Mouse (Mus musculus) thymus, postnatal 25 days (tissue): ENCODE results near the gene Stra6.
A peak's percentile ranks its signal among the peaks of the same experiment; 100 is the strongest.

Experiments used
- DNase-seq: peaks from one replicate; pipeline ENCODE4 v3.0.0; 2022

Gene Stra6

GRCm38 (mm10) chr9:58063531-58063930, at the start of gene Stra6:
Gene Stra6, plus strand, starts transcription at chr9:58063788.
- DNase-seq = no peak

- DNase-seq = no peak
These were observed 49.0 kb upstream of the Stra6 start for GRCm38 (mm10) chr9:58014393-58015160.

DNA sequence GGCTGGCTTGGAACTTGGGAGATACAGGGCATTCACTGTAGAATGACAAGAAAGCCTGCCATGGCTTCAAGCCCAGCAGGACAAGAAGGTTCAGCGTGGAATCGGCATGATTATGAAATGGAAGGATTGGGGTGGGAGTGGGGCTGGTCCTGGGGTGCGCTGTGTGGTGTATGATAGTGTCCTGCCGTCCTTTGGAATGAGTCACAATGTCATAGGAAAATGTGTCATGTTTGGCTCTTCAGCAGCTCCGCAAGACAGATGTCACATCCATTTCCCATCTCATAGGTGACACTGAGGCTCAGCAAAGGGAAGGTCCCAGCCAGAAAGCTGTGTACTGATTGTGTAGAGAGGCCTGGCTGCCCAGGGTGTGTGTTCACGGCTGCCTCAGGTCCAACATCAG, 47.7 kb upstream of the Stra6 start:
- no peak for DNase-seq

DNA sequence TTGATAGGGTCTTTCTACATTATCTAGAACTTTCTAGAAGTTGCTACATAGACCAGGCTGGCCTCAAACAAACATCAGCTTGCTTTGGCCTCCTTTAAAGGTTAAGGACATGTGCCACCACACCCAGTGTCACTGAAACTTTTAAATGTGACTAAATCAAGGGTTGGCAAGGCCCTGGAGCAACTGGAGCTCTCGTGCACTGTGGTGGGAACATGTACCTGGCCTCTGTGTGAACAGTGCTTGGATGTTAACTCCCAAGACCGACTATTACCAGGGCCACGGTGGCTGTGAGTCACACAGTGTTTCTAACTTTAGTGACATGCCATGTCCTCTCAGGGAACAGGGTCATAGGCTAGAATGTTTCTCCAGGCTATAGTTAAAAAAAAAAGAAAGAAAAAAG, 46.6 kb upstream of the Stra6 start:
- no peak for DNase-seq

GRCm38 (mm10) chr9:58018385-58018784, 45.2 kb upstream of the Stra6 start:
- no peak for DNase-seq

- no peak for DNase-seq
These were observed 37.6 kb upstream of the Stra6 start for GRCm38 (mm10) chr9:58025995-58026394.

GRCm38 (mm10) chr9:58027426-58028180, 36.0 kb upstream of the Stra6 start:
- no peak for DNase-seq

DNA sequence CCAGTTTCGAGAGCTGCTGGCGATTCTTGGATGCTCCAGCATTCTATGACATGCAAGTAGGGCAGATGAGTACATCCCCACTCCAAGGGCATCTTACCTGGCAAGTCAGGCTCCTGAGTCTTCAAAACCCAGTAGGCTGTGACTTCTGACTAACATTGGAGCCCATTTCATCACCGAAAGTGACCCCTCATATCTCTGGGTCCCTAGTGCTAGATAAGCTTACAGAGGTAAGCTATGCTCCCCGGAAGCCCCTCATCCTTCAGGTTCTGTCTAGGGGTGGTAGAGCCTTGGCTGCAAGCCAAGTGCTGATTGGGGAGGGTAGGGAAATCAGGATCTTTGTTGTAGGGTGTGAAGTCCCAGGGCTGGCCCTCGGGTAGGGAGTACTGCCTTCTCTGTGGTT, 34.7 kb upstream of the Stra6 start:
- no peak for DNase-seq

DNA sequence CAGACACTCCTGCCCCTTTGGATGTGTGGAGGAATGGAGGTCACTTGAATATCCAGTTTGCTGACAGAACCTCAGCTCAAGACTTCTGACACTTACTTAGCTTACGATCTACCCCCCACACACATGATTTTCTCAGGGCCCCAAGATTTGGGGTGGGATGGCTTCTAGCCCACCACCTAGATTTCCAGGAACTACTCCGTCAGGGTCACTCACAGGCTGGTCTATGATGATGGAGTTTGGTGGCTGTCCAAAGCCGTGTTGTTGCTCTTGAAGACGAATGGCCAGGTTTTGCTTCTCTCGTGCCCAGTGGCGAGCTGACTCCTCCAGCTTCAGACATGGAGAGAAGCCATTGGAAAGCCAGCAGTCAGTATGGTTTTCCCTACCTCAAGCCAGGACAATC, 34.0 kb upstream of the Stra6 start:
- DNase-seq = no peak

DNA sequence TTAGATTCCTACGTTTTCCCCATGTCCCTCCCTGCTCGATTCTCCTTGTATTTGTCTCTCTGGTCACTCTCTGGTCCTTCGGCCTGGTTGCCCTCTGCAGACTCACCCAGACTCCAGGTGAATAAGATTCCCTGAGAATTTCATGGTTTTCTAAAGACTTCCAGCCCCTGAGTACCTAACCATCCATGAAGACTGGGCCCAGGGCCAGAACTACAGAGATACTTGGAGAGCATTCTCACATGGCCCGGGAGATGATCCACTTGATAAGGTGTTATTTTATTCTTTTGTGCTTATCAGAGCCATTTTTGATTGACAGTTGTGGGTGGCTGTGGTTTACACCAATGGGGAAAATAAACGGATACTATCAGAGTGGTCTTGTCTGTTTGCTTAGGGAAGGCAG, 31.7 kb upstream of the Stra6 start:
- no peak for DNase-seq

GRCm38 (mm10) chr9:58035519-58035918, 28.1 kb upstream of the Stra6 start:
- DNase-seq = no peak

- no peak for DNase-seq
These were observed 27.5 kb upstream of the Stra6 start for GRCm38 (mm10) chr9:58035951-58036698.

DNA sequence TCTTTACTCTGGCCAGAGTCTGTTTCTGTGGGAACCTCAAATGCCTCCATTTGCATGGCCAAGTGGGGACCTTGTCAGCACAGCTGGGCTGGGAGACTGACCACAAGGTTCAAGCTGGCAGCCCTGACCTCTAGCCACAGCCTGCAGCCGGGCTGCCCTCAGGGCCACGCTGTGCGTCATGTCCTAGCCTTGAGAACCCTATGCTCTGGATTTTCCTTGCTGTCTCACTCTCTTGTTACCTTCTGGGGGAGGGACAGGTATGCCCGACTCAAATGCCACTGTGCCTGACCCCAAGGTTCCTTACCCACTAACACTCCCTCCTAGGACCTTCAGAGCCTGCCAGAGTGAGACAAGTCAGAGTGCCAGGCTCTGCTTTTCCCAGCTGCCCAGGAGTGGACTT, 26.6 kb upstream of the Stra6 start:
- DNase-seq = no peak

GRCm38 (mm10) chr9:58038500-58039168, 25.0 kb upstream of the Stra6 start:
- DNase-seq = peak; percentile 64

DNA sequence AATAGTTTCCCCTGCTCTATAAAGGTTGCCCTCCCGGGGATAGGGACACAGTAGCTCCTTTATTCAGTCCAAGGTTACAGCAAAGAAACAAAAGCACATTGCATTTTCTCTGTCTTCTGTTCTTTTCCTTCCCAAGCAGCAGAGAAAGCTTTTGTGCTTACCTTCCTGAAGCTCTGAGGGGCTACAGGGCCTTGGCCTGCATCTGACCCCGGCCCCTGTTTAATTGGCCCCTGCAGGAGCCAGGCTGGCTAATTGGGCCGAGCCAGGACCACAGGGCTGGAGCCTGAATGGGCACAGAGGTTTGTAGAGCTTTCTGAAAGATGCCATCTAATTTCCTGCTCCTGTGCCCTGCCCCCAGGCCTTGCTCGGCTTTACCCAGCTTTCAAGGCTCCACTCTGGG, 22.6 kb upstream of the Stra6 start:
- DNase-seq = no peak

DNA sequence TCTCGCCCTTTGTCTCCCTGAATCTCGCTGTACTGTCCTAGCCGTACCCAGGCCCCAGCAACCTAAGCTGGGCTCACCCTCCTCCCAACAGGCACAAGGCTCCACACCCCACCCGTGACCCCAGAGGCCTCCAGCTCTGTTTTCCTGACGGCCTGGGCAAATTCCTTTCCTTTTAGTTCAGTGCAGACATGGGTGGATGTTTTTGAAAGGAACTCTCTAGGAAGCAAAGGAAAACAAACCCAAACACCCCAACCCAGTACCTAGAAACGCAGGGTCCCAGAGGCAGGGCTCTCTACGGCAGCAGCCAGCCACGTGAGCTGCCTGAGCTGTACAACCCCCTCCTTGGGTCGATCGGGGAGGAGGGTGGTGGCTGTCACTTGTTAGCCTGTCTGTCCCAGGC, 21.2 kb upstream of the Stra6 start:
- no peak for DNase-seq

GRCm38 (mm10) chr9:58043496-58044017, 20.0 kb upstream of the Stra6 start:
- no peak for DNase-seq

DNA sequence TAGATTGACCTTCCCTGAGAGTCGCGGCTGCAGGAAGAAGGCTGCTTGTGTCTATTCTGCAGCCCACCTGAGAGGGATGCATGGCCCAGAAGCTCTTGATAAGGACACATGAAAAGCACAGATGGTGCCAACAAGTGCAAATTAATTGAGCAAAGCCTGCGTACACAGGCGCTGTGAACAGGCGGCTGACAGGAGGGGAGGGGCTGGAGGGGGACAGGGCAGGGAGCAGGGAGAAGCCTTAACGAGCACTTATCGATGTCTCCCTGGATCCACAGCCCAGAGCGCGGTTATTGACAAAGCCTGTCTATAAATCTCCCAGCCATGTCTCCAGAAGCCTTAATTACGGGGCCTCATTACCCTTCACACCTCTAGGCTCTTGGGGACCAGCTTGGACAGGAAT, 18.8 kb upstream of the Stra6 start:
- DNase-seq = no peak

- DNase-seq = peak; percentile 5
These were observed 17.9 kb upstream of the Stra6 start for GRCm38 (mm10) chr9:58045646-58046045.

DNA sequence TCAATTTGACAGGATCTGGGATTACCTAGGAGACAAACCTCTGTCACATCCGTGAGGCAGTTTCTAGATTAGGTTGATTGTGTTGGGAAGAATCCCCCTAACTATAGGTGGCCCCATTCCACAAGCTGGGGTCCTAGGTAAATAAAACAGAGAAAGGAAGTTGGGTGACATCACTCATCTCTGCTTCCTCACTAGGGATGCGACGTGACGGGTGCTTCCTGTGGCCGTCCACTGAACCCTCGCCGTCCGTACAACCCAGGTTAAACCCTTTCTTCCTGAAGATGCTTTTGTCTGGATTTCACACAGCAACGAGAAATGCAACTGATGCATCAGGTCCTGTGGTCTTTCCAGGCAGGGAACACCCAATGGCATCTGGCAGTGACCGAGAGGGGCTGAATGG, 16.5 kb upstream of the Stra6 start:
- DNase-seq = no peak

GRCm38 (mm10) chr9:58048621-58049020, 15.0 kb upstream of the Stra6 start:
- no peak for DNase-seq

- no peak for DNase-seq
These were observed 14.4 kb upstream of the Stra6 start for GRCm38 (mm10) chr9:58049186-58049585.

DNA sequence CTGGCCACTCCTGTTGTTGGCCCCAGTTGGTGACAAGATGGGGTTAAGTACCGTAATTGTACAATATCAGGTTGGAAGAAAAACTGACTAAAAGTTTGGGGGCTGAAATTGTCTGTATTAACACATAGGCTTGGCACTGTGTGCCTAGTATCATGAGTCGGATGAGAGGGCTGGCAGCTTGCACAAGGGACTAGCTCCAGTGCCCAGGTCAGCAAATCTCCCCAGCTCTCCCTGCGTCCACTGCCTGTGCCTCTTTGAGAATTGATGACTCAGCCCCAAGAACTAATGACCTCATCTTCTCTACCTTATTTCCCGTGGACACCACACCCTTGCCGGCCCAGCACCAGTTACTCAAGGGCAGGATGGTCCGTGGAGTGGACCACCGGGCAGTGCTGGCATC, 13.7 kb upstream of the Stra6 start:
- no peak for DNase-seq
